Mouse (Mus musculus) heart, embryonic 13.5 days (tissue): Measurements from ENCODE around the gene Slc17a7. TPM values are rescaled to one million over a fixed set of nuclear protein-coding genes. Genes with fewer than 3 reads are reported as not detected.

Source experiments
- ATAC-seq: fragments of 200-750 bp; cut with Nextera tagmentation; 2 replicates; pipeline ENCODE4 v1.8.0; 2017; ENCODE audit warnings: moderate TSS enrichment; ENCODE audit not compliant: insufficient number of reproducible peaks, low FRiP score, low TSS enrichment; ENCODE audit errors: extremely low read depth
- H3K27ac ChIP-seq: fragments of 300-500 bp; sonication (generic); replicated peaks from 2 replicates; pipeline ENCODE4 v1.5.1; 2015; ENCODE audit warnings: moderate library complexity, mild to moderate bottlenecking, inconsistent platforms
- H3K27me3 ChIP-seq: fragments of 300-500 bp; sonication (generic); replicated peaks from 2 replicates; pipeline ENCODE4 v1.6.1; 2015; ENCODE audit warnings: mild to moderate bottlenecking, inconsistent platforms
- H3K36me3 ChIP-seq: fragments of 300-500 bp; sonication (generic); 2 replicates; pipeline ENCODE4 v1.6.1; 2015; ENCODE audit warnings: mild to moderate bottlenecking, inconsistent platforms
- H3K4me1 ChIP-seq: fragments of 300-500 bp; sonication (generic); 2 replicates; pipeline ENCODE4 v1.6.1; 2015; ENCODE audit warnings: inconsistent platforms
- H3K4me2 ChIP-seq: fragments of 300-500 bp; sonication (generic); 2 replicates; pipeline ENCODE4 v1.6.1; 2015; ENCODE audit warnings: inconsistent platforms, mild to moderate bottlenecking, moderate library complexity
- H3K4me3 ChIP-seq: fragments of 300-500 bp; sonication (generic); 2 replicates; pipeline ENCODE4 v1.5.1; 2015; ENCODE audit warnings: moderate library complexity, mild to moderate bottlenecking, inconsistent platforms
- H3K9ac ChIP-seq: fragments of 300-500 bp; sonication (generic); 2 replicates; pipeline ENCODE4 v1.6.1; 2015; ENCODE audit warnings: inconsistent platforms, mild to moderate bottlenecking, moderate library complexity
- H3K9me3 ChIP-seq: fragments of 300-500 bp; sonication (generic); 2 replicates; pipeline ENCODE4 v1.6.1; 2016; ENCODE audit warnings: inconsistent platforms
- WGBS: fragments of 180-500 bp; shearing (Covaris S2); methylation state at CpG from one replicate; pipeline ENCODE4 v1.1.7; 2015; ENCODE audit warnings: mixed read lengths; 5-methylcytosine and 5-hydroxymethylcytosine counted together
- microRNA counts: library from miRNA; unstranded; fragments of <30 nt; microRNA quantifications from one replicate; lab custom pipeline; 2016
- microRNA-seq: library from miRNA; unstranded; fragments of <30 nt; microRNA quantifications from one replicate; pipeline ENCODE4, GENCODE M21; 2016
- polyA plus RNA-seq: library from polyadenylated mRNA; unstranded; fragments of >200 nt; fragmentation: Nextera tagmentation; extraction: Ambion mirVana; gene quantifications from 2 replicates; pipeline ENCODE4 v1.2.1, GENCODE M21; 2015

Slc17a7 gene
- polyA plus RNA-seq, 1 experiment from 2014 or later, result 3.6 TPM

DNA sequence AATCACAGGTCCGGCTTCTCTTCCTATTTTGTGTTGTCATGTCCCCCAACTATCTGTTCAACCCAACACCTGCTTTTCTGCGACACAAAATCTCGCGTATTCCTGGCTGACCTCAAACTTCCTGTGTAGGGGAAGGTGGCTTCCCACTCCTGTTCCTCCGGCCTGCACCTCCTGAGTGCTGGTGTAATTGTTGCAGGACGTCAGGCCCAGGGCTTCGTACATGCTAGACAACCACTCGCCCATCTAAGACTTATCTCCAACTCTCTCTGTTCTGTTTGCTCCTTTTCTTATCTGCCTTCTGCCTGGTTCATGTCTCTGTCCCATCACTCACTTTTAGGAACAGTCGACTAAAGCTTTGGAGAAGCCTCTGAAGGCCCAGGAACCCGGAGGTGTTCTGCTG lies 47.3 kb downstream of the Slc17a7 start:
- H3K36me3 ChIP-seq, result no peaks in the 10 kb centered on the region
- no peak for ATAC-seq
- peaks cover 36% of the 10 kb centered on the region for H3K27me3 ChIP-seq
- H3K4me2 ChIP-seq, result 0 out of 2 replicates have a peak overlapping the region, but pooled peaks have one; percentile 59
- no peak overlapping the region for H3K27ac ChIP-seq
- H3K9me3 ChIP-seq, result 0 out of 2 replicates have a peak, but pooled peaks cover 3% of the 10 kb centered on the region
- 40% methylated on average over 10 of the region's 10 CpGs for WGBS
- H3K4me3 ChIP-seq, result 0 out of 2 replicates have a peak overlapping the region, but pooled peaks have one; percentile 29
- H3K9ac ChIP-seq, result no peak overlapping the region
- H3K4me1 ChIP-seq, result peaks cover 13% of the 10 kb centered on the region

DNA sequence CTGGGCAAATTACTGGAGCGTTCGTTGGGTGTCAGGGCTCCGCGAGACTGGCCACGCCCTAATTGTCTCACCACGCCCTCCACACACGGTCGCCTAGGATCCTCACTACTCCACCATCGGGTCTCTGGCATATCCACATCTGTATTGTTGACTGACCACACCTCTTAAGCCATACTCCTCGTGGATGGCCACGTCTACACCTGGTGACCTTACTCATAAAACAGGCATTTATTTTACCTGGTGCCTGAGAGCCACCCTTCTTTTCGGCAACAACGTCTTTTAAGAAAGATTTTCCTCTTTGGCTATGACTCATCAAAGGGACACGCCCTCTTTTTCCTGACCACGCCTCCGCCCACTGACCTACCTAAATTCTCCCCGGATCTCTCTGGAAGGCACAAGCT lies 48.1 kb downstream of the Slc17a7 start, which contains the start of gene Dkkl1:
Dkkl1 (minus strand) TSS at position 297 of the 401 bp plus-strand sequence.
- no peak for ATAC-seq

DNA sequence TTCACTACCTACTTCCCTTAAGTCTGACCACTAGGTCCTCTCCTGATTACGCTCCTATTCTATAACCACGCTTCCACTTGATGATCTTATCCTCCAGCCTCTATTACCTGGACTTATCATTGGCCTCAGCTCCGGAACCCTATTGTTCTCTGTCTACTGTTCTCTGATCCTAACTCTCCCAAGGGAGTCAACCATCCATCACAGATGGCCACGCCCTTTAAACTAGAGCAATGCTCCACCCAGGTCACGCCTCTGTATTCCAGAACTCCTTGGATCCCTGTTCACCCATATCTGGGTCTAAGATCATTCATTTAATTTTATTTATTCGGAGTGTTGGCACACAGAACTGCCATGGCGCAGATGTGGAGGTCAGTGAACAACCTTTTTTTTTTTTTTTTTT lies 48.6 kb downstream of the Slc17a7 start:
- no peak overlapping the region for H3K4me2 ChIP-seq
- peaks cover 20% of the 10 kb centered on the region for H3K4me1 ChIP-seq
- no peak overlapping the region for H3K4me3 ChIP-seq
- 64% methylated on average over 7 of the region's 7 CpGs for WGBS
- no peak for ATAC-seq
- no peak overlapping the region for H3K9ac ChIP-seq
- peaks cover 36% of the 10 kb centered on the region for H3K27me3 ChIP-seq
- H3K36me3 ChIP-seq, result peaks cover 4% of the 10 kb centered on the region; the same call in 1 of the 2 replicates
- H3K27ac ChIP-seq, result no peak overlapping the region
- H3K9me3 ChIP-seq, result 0 out of 2 replicates have a peak, but pooled peaks cover 3% of the 10 kb centered on the region

More for the DNA sequence above, 48.1 kb downstream of the Slc17a7 start, which contains the start of gene Dkkl1:
- Histone ChIP-seq H3K27me3 (peaks cover 36% of the 10 kb centered on the region), H3K9me3 (0 out of 2 replicates have a peak, but pooled peaks cover 3% of the 10 kb centered on the region), H3K9ac (peak within 1 kb of the TSS; percentile 40; the same call in 1 of the 2 replicates), H3K27ac (no peak within 1 kb of the TSS), H3K4me3 (peak within 1 kb of the TSS; percentile 29), H3K4me2 (peak within 1 kb of the TSS; percentile 59), H3K4me1 (peaks cover 15% of the 10 kb centered on the region), H3K36me3 (no peaks in the 10 kb centered on the region)
- 6% methylated on average over 17 of the region's 17 CpGs for WGBS

DNA sequence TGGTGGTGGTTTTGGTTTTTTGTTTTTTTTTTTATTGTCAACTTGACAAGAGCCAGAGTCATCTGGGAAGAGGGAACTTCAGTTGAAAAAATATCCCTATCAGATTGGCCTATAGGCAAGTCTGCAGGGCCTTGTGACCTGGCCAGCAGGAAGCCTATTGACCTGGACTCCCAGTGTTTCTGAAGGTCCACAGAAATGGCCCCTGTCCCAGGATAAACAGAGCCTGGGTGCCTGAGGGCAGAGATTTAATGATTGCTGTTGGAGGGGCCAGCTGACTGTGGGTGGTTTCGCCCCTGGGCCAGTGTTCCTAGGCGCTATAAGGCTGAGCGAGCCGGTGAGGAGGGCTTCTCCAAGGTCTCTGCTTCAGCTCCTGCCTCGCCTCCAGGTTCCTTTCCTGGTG lies 50.0 kb downstream of the Slc17a7 start:
- ATAC-seq, result no peak
- 68% methylated on average over 5 of the region's 5 CpGs for WGBS
- Histone ChIP-seq H3K27me3 (peaks cover 33% of the 10 kb centered on the region), H3K4me3 (no peak overlapping the region), H3K4me2 (no peak overlapping the region), H3K4me1 (peaks cover 32% of the 10 kb centered on the region), H3K9me3 (no peaks in the 10 kb centered on the region), H3K9ac (no peak overlapping the region; the same call in 1 of the 2 replicates), H3K36me3 (peaks cover 17% of the 10 kb centered on the region), H3K27ac (0 out of 2 replicates have a peak overlapping the region, but pooled peaks have one; percentile 1)

DNA sequence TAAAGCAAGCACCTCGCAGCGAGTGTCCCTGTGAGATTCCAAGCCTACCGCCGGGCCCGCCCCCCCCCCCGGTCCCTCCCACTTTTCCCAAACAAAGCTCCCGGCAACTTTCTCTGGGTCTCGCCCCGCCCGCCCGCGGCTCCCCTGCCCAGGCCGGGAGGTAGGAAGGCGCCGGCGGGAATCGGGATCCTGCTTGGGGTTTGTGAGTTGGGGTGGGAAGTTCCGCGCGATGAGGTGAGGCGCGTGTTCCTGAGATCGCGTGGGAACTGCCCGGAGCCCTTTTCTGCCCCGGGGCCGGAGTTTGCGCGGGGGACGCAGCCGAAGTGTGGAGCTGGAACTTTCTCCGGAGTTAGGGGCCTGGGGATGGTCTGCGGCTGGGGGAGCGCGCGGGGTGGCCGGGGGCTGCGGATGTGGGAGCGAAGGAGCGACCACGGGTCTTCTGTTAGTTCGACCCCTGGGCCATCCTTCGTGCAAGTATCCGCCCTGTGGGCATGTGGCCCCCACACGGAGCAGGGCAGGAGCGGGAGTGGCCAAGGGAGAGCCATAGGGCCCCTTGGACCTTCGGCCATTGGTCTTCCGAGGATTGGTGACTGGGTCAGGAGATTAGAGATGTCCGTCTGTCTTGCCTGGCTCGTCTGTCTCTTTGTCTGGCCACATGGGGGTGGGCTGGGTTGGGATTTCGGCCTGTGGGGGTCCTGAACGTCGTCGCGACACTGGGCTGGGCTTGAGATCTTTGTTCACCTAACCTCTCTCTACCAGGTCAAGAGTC lies 52.1 kb downstream of the Slc17a7 start, which contains the start of gene Tead2:
Tead2 (plus strand) TSS at position 81 of the 769 bp plus-strand sequence.
- H3K4me2 ChIP-seq, result peak within 1 kb of the TSS; percentile 83

DNA sequence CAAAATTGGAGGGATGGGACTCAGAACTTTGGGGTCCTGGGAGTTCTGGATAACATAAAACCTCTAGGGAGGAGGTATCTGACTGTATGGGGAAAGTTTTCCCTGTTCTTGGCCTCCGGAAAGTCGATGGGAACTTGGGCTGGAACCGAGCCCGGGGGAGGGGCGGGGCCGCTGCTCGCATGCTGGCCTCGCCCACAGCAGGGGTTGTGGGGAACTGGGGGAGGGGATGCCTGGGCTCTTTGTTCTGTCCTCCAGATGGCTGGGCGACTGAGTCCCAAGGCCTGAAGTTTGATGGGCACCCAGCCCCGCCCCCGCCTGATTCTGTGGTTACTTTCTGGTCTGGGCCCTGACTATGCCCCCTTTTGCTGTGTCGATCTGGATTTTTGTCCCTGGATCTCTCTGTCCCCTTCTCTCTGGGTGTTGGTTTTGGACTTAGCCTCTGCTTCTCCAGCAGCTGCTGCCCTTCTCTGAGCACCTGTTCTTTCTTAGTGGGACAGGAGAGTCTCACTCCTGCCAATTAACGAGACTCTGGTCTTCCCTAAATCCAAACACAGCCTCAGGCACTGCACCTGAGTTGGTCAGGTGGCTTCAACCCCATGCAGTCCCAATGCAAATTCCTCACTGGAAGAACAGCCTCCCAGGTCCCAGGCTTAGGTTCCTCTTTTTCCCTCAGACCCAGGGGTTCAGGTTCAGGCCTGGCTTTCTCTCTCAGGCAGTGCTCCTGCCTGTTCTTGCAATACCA lies 52.9 kb downstream of the Slc17a7 start:
- WGBS, result 1% methylated on average over 13 of the region's 13 CpGs
- Histone ChIP-seq H3K36me3 (peaks cover 46% of the 10 kb centered on the region), H3K4me1 (peaks cover 38% of the 10 kb centered on the region), H3K9ac (peak overlapping the region; percentile 99), H3K4me2 (peak overlapping the region; percentile 83), H3K9me3 (no peaks in the 10 kb centered on the region), H3K4me3 (peak overlapping the region; percentile 90), H3K27ac (peak overlapping the region; percentile 96), H3K27me3 (peaks cover 14% of the 10 kb centered on the region)
- peak; percentile 67; the same call in 1 of the 2 replicates for ATAC-seq

More for the DNA sequence above, 52.1 kb downstream of the Slc17a7 start, which contains the start of gene Tead2:
- peak; percentile 35; the same call in 1 of the 2 replicates for ATAC-seq
- Histone ChIP-seq H3K9me3 (no peaks in the 10 kb centered on the region), H3K27me3 (peaks cover 21% of the 10 kb centered on the region), H3K36me3 (peaks cover 39% of the 10 kb centered on the region), H3K4me1 (peaks cover 45% of the 10 kb centered on the region), H3K9ac (peak within 1 kb of the TSS; percentile 99), H3K4me3 (peak within 1 kb of the TSS; percentile 90), H3K27ac (peak within 1 kb of the TSS; percentile 96)
- 1% methylated on average over 55 of the region's 55 CpGs for whole genome bisulfite sequencing

DNA sequence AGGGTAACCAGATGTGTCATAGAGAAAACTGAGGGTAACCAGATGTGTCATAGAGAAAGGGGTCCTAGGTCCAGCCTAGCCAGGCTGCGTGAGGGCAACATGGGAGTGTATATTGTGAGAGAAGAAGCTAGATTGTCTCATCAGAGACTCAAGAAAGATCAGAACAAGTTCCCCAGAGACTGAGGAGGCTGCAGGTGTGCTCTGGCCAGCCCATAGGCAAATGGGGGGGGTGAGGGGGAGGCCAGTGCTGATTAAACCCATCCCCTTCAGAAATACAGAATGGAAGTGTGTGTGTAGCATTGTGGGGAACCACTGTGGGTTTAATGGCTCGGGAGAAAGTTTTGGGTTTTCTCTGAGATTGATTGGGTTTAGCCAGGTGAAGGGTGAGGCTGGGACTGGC lies 57.9 kb downstream of the Slc17a7 start:
- Histone ChIP-seq H3K9ac (no peak overlapping the region), H3K4me1 (peaks cover 31% of the 10 kb centered on the region), H3K36me3 (peaks cover 97% of the 10 kb centered on the region), H3K9me3 (no peaks in the 10 kb centered on the region), H3K4me3 (no peak overlapping the region), H3K27ac (no peak overlapping the region), H3K27me3 (no peaks in the 10 kb centered on the region), H3K4me2 (no peak overlapping the region)
- WGBS, result 79% methylated on average over 2 of the region's 2 CpGs
- ATAC-seq, result no peak

DNA sequence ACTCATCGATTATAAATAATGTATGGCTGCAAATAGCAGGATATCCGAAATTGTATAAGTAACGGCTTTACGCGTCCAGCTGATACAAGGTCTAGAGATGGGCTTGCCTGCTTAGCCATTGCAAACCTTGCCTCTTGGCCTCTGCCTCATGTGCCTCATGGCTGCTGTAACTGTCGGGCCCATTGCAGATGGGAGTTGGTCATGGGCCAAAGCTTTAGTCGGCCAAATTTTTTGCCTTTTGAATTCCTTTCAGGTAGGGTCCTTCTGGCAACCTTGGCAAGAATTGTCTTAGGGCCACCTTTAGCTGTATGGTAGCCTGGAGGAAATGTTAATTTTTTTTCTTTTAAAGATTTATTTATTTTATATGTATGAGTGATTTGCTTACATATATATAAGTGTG lies 61.1 kb downstream of the Slc17a7 start:
- H3K27ac ChIP-seq, result no peak overlapping the region
- WGBS, result 84% methylated on average over 7 of the region's 7 CpGs
- H3K9me3 ChIP-seq, result no peaks in the 10 kb centered on the region
- H3K9ac ChIP-seq, result no peak overlapping the region
- ATAC-seq, result no peak
- H3K4me1 ChIP-seq, result 0 out of 2 replicates have a peak, but pooled peaks cover 3% of the 10 kb centered on the region
- no peaks in the 10 kb centered on the region for H3K27me3 ChIP-seq
- no peak overlapping the region for H3K4me2 ChIP-seq
- H3K36me3 ChIP-seq, result peaks cover 99% of the 10 kb centered on the region
- no peak overlapping the region for H3K4me3 ChIP-seq

MicroRNAs within 50 kb of the gene (microRNA counts, 519-probe panel; counts per million panel counts)
- 2,876 counts per million, percentile 66 among the panel's probes with 10 or more counts for microRNA mmu-miR-150 (lab: Ali Mortazavi, UCI)

Small RNA genes lying within 50 kb of the gene (microRNA-seq; reads per million reads assigned to microRNA genes)
- gene Mir150 (10.6 reads per million, percentile 28 among the genes with 10 or more reads in this experiment), gene Mir5121 (9.0 reads per million, percentile 26 among the genes with 10 or more reads in this experiment), gene Mir7055 (0.61 reads per million)

Other genes starting within 250 kb of the Slc17a7 start
- 55.5 and 56.8 TPM in 2 replicates for gene Ap2a1, start 234.5 kb upstream of the Slc17a7 start, polyA plus RNA-seq
- 0.11 and 0.14 TPM in 2 replicates for gene Tsks, start 220.7 kb upstream of the Slc17a7 start, polyA plus RNA-seq
- gene Cpt1c, start 189.1 kb upstream of the Slc17a7 start, polyA plus RNA-seq, result 9.8 and 10.3 TPM in 2 replicates
- gene Prmt1, start 177.4 kb upstream of the Slc17a7 start, polyA plus RNA-seq, result 438 and 486 TPM in 2 replicates
- gene Irf3, start 166.3 kb upstream of the Slc17a7 start, polyA plus RNA-seq, result 63.6 and 68.1 TPM in 2 replicates
- gene Bcl2l12, start 165.2 kb upstream of the Slc17a7 start, polyA plus RNA-seq, result 36.0 and 36.3 TPM in 2 replicates
- 27.0 and 27.1 TPM in 2 replicates for gene Scaf1, start 147.6 kb upstream of the Slc17a7 start, polyA plus RNA-seq
- gene Rras, start 146.0 kb upstream of the Slc17a7 start, polyA plus RNA-seq, result 71.6 and 82.6 TPM in 2 replicates
- 6.8 and 7.1 TPM in 2 replicates for gene Prr12, start 111.1 kb upstream of the Slc17a7 start, polyA plus RNA-seq
- 46.6 and 49.6 TPM in 2 replicates for gene Nosip, start 101.5 kb upstream of the Slc17a7 start, polyA plus RNA-seq
- gene Prrg2, start 101.3 kb upstream of the Slc17a7 start, polyA plus RNA-seq, result 12.5 and 13.6 TPM in 2 replicates
- gene Rcn3, start 71.7 kb upstream of the Slc17a7 start, polyA plus RNA-seq, result 271 and 277 TPM in 2 replicates
- 38.0 and 38.1 TPM in 2 replicates for gene Fcgrt, start 60.1 kb upstream of the Slc17a7 start, polyA plus RNA-seq
- 982 and 1,095 TPM in 2 replicates for gene Rps11, start 39.5 kb upstream of the Slc17a7 start, polyA plus RNA-seq
- gene Rpl13a, start 35.2 kb upstream of the Slc17a7 start, polyA plus RNA-seq, result 688 and 785 TPM in 2 replicates
- 0.17 TPM in 1 of 2 replicates, not detected in the other for gene Gm45713, start 27.7 kb upstream of the Slc17a7 start, polyA plus RNA-seq
- 0.88 and 1.0 TPM in 2 replicates for gene Flt3l, start 27.5 kb upstream of the Slc17a7 start, polyA plus RNA-seq
- gene Pih1d1, start 9.6 kb upstream of the Slc17a7 start, polyA plus RNA-seq, result 82.2 and 89.3 TPM in 2 replicates
- gene Aldh16a1, start 9.4 kb upstream of the Slc17a7 start, polyA plus RNA-seq, result 31.8 and 33.4 TPM in 2 replicates
- not detected in 2 replicates for gene Gfy, start 15.6 kb downstream of the Slc17a7 start, polyA plus RNA-seq
- not detected in 2 replicates for gene Pth2, start 17.0 kb downstream of the Slc17a7 start, polyA plus RNA-seq
- gene Ccdc155, start 40.9 kb downstream of the Slc17a7 start, polyA plus RNA-seq, result 0.51 and 0.74 TPM in 2 replicates
- 1.5 and 1.7 TPM in 2 replicates for gene Dkkl1, start 48.2 kb downstream of the Slc17a7 start, polyA plus RNA-seq
- 127 and 139 TPM in 2 replicates for gene Tead2, start 51.8 kb downstream of the Slc17a7 start, polyA plus RNA-seq
- 1.7 and 2.4 TPM in 2 replicates for gene Cd37, start 75.2 kb downstream of the Slc17a7 start, polyA plus RNA-seq
- gene Slc6a16, start 77.1 kb downstream of the Slc17a7 start, polyA plus RNA-seq, result 0.27 and 0.41 TPM in 2 replicates
- gene Slc6a21, start 113.6 kb downstream of the Slc17a7 start, polyA plus RNA-seq, result not detected in 2 replicates
- gene Trpm4, start 169.8 kb downstream of the Slc17a7 start, polyA plus RNA-seq, result 12.7 and 13.5 TPM in 2 replicates
- gene Hrc, start 171.3 kb downstream of the Slc17a7 start, polyA plus RNA-seq, result 24.2 and 27.7 TPM in 2 replicates
- 2.3 and 2.9 TPM in 2 replicates for gene Ppfia3, start 203.1 kb downstream of the Slc17a7 start, polyA plus RNA-seq
- gene Lin7b, start 206.6 kb downstream of the Slc17a7 start, polyA plus RNA-seq, result 1.0 and 1.2 TPM in 2 replicates
- gene Snrnp70, start 231.8 kb downstream of the Slc17a7 start, polyA plus RNA-seq, result 136 and 140 TPM in 2 replicates
- 0.32 and 0.50 TPM in 2 replicates for gene Kcna7, start 241.7 kb downstream of the Slc17a7 start, polyA plus RNA-seq
- gene Ntf5, start 249.7 kb downstream of the Slc17a7 start, polyA plus RNA-seq, result 1.6 and 1.8 TPM in 2 replicates